Mouse (Mus musculus) urinary bladder, postnatal 25 days (tissue): Measurements from ENCODE around the gene Ctnnd2.

Experiments used
- DNase-seq: peaks from one replicate; pipeline ENCODE4 v3.0.0; 2022; ENCODE audit warnings: low spot score

The Ctnnd2 gene

DNA sequence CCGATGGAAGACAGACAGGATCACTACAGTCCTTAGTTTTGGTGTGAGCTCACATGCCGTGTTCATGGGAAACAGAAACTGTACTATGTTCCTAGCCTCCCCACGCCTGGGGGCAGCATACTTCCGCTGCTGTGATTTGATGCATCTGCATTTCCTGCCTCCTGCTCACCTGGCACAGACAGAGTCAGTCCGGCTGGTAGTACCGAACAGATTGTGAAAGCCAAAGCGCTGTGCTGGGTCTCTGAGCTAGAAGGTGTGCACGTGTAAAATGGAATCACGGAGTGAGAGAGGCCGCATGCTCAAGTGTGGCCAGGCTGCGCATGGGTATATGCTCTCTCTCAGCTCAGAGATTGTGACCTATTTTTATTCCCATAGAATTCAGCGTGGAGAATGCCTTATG lies 820.0 kb downstream of the Ctnnd2 start:
- no peak for DNase-seq

DNA sequence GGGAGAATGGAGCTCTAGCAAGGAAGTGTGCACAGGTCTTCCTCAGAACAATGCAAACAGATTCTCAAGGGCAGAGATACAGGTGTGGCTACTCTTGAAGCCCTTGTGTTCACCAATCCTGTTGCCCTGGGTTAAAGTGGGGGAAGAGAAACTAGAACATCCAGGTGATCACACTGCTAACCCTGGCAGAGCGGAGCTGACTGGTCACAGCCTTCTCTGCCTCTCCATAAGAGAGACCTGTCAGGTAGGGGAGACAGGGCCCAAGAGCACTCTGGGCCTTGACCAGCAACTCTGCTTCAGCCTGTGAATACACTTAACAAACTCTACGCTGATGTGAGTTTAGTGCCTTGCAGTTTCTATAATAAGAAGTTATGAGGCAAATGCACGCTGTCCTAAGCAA lies 820.5 kb downstream of the Ctnnd2 start:
- no peak for DNase-seq

DNA sequence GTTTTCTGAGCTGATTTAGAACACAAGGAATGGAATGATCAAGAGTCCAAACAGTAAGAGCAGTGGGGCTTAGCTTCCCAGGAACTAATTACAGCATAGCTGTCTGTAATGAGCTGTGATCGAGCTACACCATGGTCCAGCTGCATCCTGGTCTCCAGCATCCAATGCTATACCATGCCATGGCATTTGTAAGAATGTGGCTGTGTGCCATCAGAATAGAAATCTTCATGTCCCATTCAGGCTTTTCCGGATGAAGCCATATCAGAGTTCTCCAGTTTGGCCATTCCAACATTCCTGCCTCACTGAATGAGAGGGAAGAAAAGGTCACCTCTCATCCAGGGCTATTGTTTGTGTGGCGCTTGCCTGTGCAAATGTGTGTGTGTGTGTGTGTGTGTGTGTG lies 823.0 kb downstream of the Ctnnd2 start:
- no peak for DNase-seq

DNA sequence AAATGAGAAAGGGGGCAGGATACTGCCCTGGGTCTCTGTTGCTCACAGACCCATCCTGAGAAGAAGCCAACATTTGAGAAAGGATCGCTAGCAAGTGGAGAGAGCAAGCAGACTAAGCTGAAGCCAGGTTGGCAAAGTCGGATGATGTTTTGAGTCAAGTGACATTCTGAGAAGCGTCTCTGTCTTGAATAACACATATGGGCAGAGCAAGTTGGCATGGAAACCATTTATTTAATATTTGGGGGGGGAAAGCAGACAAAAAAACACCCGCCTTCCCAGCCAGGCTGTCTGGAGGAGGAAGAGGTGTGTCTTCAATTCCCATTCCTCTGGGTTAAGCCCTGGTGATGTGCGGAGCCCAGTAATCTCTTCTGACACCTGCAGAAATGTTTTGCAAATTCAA lies 832.1 kb downstream of the Ctnnd2 start:
- no peak for DNase-seq

DNA sequence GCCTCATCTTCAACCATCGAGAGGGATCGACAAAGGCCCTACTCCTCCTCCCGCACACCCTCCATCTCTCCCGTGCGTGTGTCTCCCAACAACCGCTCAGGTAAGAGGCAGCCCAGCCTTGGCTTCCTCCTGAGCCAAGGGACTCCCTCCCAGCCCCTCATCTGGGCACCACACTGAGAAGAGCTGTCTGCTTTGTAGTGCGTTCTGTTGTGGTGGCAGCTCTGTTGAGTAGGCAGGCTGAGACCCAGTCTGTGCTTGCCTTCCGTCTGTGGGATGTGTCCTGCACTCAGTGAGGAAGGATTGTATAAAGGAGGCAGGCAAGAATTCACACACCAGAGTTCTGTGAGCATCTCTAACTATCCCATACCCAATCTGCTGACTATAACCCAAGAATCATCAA lies 832.6 kb downstream of the Ctnnd2 start:
- no peak for DNase-seq

DNA sequence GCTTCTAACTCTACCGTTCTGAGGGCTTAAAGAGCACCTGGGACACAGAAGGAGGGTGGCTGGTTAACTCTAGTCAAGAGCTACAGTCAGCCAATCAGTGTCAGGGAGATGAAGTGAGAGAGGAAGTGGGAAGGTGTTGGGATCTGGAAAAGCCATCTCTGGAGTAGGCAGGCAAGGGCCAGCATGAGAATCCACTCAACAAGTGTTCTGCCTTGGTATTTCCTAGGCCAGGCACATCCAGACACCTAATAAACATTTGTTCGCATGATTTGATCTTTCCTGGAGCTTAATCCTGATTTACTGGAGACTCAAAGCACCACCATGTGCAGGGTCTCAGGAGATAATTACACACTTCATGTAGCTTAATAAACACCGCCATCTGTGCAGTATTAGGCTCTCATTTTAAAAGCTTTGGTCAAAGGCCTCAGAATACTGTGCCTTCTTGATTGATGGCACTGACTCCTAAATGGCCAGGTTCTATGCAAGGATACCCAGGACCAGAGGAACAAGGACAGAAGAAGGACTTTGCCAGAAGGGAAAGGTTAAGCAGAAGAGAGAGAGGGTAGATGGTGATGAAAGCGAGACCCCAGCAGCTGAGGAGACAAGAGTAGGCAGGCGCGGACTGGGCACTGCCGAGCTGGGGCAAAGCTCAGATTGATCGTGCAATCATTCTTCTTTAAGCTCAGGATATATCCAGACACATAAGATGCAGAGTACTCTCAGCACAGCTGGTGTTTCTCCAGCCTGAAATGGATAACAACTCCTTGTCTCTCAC lies 833.8 kb downstream of the Ctnnd2 start:
- DNase-seq: no peak

DNA sequence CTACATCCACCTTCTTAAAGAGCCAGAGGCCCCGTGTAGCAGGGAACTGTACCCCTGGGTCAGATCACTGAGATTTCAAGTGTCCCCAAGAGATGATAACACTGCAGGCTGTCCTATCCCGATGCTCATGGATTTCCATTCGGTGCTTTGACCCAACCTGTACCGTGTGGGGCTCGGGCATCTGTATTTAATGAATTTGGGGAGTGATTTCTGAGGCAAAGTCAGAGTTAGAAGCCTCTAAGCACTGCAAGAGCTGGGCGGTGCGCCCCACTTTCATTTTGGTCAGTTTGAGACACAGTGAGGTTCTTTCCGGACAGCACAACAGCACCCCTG lies 834.4 kb downstream of the Ctnnd2 start:
- DNase-seq: no peak

DNA sequence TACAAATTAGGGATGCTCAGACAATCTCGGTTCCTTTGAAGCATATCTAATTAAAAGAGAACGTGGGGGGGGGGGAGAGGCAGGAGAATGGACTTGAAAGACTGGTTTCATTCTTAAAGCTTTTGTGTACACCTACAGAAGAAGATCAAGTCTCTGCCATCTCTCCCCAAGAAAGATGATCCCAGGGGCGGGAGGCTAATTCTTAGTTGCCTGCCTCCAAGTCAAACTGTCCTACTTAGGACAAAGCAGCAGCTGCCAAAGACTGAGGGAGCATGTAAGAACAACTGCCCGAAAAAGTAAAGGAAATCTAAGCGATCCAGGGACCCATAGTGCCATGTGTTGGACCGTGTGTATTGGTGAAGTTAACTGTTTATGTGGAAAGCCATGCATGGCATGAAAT lies 836.2 kb downstream of the Ctnnd2 start:
- no peak for DNase-seq

DNA sequence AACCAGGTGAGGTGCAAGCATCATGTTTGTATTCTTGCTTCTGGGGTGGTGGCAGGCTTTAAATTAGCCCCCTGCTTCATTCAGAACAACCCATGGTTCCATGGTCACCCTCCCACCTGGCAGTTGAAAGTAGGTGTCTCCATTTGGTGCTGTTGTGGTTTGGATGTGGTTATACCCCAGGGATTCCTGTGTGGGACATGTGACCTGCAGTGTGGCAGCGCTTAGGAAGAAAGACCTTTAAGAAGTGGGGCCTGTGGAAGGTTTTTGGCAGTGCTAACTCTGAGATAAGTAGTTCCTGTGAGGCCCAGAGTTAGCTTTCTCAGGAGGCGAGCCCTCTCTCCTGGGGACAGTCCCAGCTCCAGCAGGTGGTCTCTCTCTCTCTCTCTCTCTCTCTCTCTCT lies 848.4 kb downstream of the Ctnnd2 start:
- DNase-seq: no peak

DNA sequence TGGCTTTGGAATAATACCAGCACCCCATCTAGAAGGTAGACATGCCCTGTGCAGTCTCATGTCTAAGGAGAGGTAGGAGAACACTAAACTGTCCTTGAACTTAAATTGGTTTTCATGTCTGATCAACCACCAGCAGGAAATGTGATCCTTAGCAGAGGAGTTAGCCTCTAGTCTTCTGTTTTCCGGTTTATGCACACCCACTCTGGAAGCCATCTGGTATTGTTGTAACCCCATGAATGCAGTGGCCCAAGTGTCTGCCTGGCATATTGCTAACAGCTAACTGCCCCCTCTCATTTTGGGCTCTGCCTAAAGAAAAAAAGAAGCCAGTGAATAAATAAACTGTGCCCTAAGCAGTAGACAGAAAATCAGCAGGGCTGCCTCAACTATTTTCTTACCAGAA lies 849.6 kb downstream of the Ctnnd2 start:
- DNase-seq: no peak

DNA sequence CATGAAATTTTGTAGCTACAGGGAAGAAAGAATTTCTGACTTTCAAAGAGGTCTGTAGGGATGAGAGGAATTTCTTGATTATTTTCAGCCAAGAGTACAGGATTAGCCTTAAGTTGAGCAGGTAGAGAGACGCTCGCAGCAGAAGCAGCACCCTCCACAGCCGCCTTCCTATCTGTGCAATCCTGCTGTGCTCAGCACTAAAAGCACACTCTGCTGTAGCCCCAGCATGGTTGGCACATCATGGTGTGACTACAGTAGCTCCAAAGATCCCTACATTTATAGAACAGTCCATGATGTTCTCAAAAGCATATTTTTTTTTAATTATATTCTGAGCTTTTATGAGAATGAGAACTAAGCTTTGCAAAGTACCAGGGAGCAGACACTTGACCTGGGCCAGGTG lies 850.1 kb downstream of the Ctnnd2 start:
- DNase-seq: no peak

DNA sequence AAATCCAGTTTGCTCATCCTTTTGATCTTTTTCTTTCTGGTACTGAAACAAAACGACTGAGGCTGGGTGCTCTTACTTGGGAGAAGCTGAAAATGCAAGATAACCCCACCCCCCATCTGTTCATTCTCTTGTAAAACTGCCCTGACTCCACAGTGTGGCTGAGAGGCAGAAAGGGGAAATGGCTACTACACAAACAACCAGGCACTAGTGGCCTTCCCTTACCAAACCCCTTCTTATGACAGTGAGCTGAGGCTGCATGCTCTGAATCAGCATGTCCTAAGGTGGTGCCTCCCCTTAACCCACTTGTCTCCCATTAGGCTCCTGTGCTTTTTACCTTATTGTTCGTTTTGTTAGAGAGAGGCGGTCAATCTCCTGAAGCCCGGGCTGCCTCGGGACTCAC lies 851.4 kb downstream of the Ctnnd2 start:
- no peak for DNase-seq

DNA sequence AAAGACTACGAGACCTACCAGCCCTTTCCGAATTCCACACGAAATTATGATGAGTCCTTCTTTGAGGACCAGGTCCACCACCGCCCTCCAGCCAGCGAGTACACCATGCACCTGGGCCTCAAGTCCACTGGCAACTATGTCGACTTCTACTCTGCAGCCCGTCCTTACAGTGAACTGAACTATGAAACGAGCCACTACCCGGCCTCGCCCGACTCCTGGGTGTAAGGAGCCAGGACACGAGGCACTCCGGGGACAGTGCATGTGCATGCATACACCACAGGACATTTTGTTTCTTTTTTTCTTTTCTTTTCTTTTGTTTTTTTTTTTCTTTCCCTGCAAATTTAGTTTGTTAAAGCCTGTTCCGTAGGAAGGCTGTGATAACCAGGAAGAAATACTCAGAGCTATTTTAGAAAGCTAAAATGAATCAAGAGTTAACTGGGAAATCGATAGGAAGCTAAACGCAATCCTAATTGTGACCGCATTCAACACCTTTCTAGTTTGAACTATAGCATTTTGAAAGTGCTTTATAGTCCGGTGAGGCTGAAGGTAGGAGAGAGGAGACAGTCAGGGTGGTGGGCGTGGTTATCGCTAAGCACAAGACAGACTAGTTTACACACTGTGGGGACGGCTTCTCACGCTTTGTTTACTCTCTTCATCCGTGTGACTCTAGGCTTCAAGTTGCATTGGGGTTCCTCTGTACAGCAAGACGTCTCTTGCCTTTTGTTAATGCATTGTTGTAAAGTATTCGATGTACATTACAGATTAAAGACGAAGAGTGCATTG lies 855.2 kb downstream of the Ctnnd2 start:
- no peak for DNase-seq

DNA sequence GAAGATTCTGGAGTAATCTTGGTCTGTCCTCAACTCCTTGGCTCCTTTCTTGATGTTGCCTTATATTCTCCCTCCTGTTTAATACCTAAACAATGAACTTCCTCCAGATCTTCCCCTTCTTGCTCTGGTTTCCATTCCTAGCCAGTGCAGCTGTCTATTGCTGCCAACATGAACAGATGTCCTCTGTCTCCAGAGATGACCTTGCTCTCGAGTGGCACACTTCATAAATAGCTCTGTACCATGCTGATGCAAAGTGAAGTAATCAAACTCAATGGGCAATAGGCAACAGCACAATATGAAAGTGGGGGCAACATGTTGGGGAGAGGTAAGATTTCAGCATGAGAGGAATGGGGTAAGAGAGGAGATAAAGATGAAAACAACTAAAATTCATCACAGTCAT lies 872.6 kb downstream of the Ctnnd2 start:
- DNase-seq: no peak

DNA sequence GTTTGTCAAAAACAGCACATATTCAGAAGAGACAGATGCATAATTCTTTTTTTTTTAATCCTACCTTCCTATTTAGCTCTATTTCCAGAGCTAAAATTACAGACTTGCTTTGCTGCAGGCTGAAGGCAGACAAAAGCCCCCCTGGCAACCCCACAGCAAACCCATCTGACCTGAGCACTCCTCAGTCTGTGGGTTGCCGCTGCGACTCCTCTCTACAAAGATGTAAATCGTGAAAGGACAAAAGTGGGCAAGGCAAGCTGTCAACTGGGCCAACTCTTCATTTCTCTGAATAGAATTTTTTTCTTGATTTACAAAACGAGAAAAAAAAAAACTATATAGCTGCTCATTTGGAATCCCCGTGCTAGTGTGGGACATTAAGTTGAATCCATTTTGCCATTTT lies 879.1 kb downstream of the Ctnnd2 start:
- DNase-seq: no peak

DNA sequence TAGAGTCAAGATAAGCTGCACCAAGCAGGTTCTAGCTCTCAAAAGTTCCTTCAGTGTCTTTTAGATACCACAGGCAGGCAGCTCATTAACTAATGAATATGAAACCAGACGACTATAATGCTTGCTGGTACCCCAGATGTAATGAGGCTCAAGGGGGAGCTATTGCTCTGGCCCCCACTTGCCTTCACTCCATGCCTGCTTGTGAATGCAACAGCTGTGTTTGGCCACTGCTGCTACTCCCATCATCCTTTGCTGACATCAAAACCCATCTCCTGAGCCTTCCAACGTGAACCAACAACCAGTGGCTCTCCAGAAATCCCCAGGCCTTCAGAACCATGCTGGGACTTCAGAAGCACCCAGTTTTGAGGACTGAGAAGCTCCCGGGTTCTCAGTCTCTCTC lies 883.8 kb downstream of the Ctnnd2 start:
- no peak for DNase-seq

DNA sequence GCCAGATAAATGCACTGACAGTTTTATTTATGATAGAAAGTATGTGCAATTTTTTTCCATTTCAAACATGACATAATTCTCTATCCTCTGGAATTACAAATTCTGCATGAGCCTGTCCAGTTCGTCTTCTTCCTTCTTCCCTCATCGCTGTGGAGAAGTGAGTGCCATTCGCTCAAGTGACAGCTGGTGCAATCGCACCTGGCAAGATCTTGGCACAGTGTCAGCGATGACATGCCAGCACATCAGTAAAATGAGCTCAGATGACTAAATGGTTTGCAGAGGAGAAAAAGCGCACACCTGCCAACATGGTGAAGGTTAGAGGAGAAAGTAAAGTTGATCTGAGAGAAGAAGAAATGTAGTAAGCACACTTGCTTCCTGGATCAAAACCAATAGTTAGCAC lies 885.9 kb downstream of the Ctnnd2 start:
- no peak for DNase-seq

DNA sequence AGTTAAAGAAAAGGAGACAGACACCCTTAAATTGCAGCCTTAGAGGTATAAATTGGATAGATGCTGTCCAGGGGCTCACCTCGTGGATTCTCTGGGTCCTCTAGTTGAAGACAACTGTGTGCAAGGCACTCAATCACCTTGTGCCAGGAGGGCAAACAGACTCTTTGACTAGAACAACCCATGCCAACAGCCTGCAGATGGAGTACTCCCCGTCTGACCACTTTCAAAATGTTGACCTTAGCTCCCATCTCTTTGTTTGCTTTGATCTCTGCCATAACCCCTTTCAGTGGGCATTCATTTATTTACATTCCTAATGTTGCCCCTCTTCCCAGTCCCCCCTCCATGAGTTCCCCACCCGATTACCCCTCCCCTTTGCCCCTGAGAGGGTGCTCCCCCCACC lies 891.3 kb downstream of the Ctnnd2 start:
- DNase-seq: no peak

DNA sequence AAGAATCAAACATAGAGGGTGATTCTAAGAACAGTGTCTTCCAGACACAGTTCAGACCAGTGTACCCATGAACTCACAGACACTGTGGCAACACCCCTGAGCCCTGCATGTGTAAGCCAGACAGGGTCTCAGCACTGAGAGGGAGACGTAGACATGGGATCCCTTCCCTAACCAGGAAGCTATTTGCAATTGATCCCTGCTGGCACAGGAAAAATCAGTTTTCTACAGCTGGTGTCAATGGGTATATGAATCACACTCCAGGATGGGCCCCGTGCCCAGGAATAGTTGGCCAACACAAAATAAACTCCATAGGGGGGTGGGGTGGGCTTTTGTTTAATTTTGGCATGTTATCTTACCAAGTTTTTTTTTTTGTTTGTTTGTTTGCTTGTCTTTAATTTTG lies 895.7 kb downstream of the Ctnnd2 start:
- DNase-seq: no peak

DNA sequence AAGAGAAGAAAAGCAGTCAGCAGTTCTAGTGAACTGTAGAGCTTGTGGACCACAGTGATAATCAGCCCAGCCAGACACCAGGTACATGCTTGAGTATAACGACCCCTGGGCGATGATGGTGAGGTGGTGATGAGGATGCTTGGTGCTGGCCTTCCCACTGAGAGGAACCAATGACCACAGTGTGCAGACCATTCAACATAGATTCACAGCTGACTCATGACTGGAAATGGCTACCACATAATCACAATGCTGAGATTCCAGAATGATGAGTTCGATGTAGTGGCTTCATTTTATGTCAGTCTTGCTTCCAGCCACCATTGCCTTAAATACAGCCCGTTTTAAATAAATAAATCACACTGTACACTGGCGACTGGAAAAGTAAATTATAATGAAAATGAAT lies 897.9 kb downstream of the Ctnnd2 start:
- DNase-seq: no peak
